Mouse (Mus musculus) E14TG2a.4 (cell line): Measurements from ENCODE around the gene Ttn.

Experiments used
- H3K27me3 ChIP-seq: 2 replicates; pipeline ENCODE4 v1.6.1; 2014; ENCODE audit warnings: low read length, control low read depth; ENCODE audit not compliant: insufficient read depth
- H3K36me3 ChIP-seq: 2 replicates; pipeline ENCODE4 v1.6.1; 2014; ENCODE audit warnings: low read length, control low read depth; ENCODE audit not compliant: insufficient read depth
- H3K4me1 ChIP-seq: replicated peaks from 2 replicates; pipeline ENCODE4 v1.6.1; 2014; ENCODE audit warnings: low read depth, low read length, control low read depth
- H3K4me3 ChIP-seq: replicated peaks from 2 replicates; pipeline ENCODE4 v1.5.1; 2014; ENCODE audit warnings: mild to moderate bottlenecking, low read length
- H3K9me3 ChIP-seq: 2 replicates; pipeline ENCODE4 v1.6.1; 2014; ENCODE audit warnings: low read length, control low read depth
- CTCF ChIP-seq: conservative IDR thresholded peaks from 2 replicates; pipeline ENCODE4 v1.5.1; 2014; ENCODE audit warnings: low read length
- NANOG ChIP-seq: IDR thresholded peaks from 2 replicates; pipeline ENCODE4 v1.6.1; 2014; ENCODE audit warnings: borderline replicate concordance, low read length, mixed read lengths
- POU5F1 ChIP-seq: IDR thresholded peaks from 2 replicates; pipeline ENCODE4 v1.6.1; 2014; ENCODE audit warnings: low read length, borderline replicate concordance

The Ttn gene

GRCm38 (mm10) chr2:76896990-76897389 is 85.4 kb downstream of the Ttn start:
- Histone ChIP-seq H3K4me3 (no peak overlapping the region), H3K36me3 (no peaks in the 10 kb centered on the region)

GRCm38 (mm10) chr2:76895327-76895726 is 87.0 kb downstream of the Ttn start:
- TF ChIP-seq CTCF, result no peak
- no peak for TF ChIP-seq NANOG
- no peak for TF ChIP-seq POU5F1
- H3K27me3 ChIP-seq, result 0 out of 2 replicates have a peak, but pooled peaks cover 6% of the 10 kb centered on the region
- H3K9me3 ChIP-seq, result no peaks in the 10 kb centered on the region
- no peak overlapping the region for H3K4me3 ChIP-seq
- H3K36me3 ChIP-seq, result no peaks in the 10 kb centered on the region
- no peaks in the 10 kb centered on the region for H3K4me1 ChIP-seq

More at GRCm38 (mm10) chr2:76896990-76897389, 85.4 kb downstream of the Ttn start:
- Histone ChIP-seq H3K4me1 (no peaks in the 10 kb centered on the region), H3K9me3 (no peaks in the 10 kb centered on the region), H3K27me3 (0 out of 2 replicates have a peak, but pooled peaks cover 6% of the 10 kb centered on the region)
- TF ChIP-seq POU5F1 (no peak), CTCF (no peak), NANOG (no peak)

GRCm38 (mm10) chr2:76888721-76889120 is 93.6 kb downstream of the Ttn start:
- no peaks in the 10 kb centered on the region for H3K4me1 ChIP-seq
- TF ChIP-seq NANOG (no peak), CTCF (no peak), POU5F1 (no peak)
- no peak overlapping the region for H3K4me3 ChIP-seq
- H3K27me3 ChIP-seq, result peaks cover 8% of the 10 kb centered on the region; the same call in 1 of the 2 replicates
- H3K9me3 ChIP-seq, result no peaks in the 10 kb centered on the region
- no peaks in the 10 kb centered on the region for H3K36me3 ChIP-seq

GRCm38 (mm10) chr2:76885855-76886254 is 96.5 kb downstream of the Ttn start:
- H3K36me3 ChIP-seq, result no peaks in the 10 kb centered on the region
- peaks cover 9% of the 10 kb centered on the region for H3K4me1 ChIP-seq
- peaks cover 8% of the 10 kb centered on the region; the same call in 1 of the 2 replicates for H3K27me3 ChIP-seq
- H3K4me3 ChIP-seq, result no peak overlapping the region
- TF ChIP-seq NANOG (no peak), CTCF (no peak), POU5F1 (no peak)
- H3K9me3 ChIP-seq, result no peaks in the 10 kb centered on the region

- peaks cover 6% of the 10 kb centered on the region; the same call in 1 of the 2 replicates for H3K27me3 ChIP-seq
- no peak overlapping the region for H3K4me3 ChIP-seq
- H3K36me3 ChIP-seq, result no peaks in the 10 kb centered on the region
- H3K4me1 ChIP-seq, result peaks cover 16% of the 10 kb centered on the region
- H3K9me3 ChIP-seq, result peaks cover 9% of the 10 kb centered on the region
- no peak for TF ChIP-seq CTCF
- TF ChIP-seq POU5F1, result no peak
- no peak for TF ChIP-seq NANOG
Measured at GRCm38 (mm10) chr2:76881406-76881805, 100.9 kb downstream of the Ttn start.

- H3K36me3 ChIP-seq, result no peaks in the 10 kb centered on the region
- peaks cover 9% of the 10 kb centered on the region for H3K9me3 ChIP-seq
- no peaks in the 10 kb centered on the region for H3K27me3 ChIP-seq
- no peak for TF ChIP-seq POU5F1
- no peak for TF ChIP-seq NANOG
- TF ChIP-seq CTCF, result no peak
- peaks cover 7% of the 10 kb centered on the region for H3K4me1 ChIP-seq
- no peak overlapping the region for H3K4me3 ChIP-seq
Measured at GRCm38 (mm10) chr2:76875587-76875986, 106.8 kb downstream of the Ttn start.

- no peaks in the 10 kb centered on the region for H3K4me1 ChIP-seq
- H3K9me3 ChIP-seq, result no peaks in the 10 kb centered on the region
- no peaks in the 10 kb centered on the region for H3K36me3 ChIP-seq
- no peaks in the 10 kb centered on the region for H3K27me3 ChIP-seq
- no peak for TF ChIP-seq POU5F1
- peak; percentile 71 for TF ChIP-seq CTCF
- H3K4me3 ChIP-seq, result no peak overlapping the region
Measured at GRCm38 (mm10) chr2:76866928-76867327, 115.4 kb downstream of the Ttn start.

- TF ChIP-seq NANOG (no peak), POU5F1 (no peak), CTCF (no peak)
- no peaks in the 10 kb centered on the region for H3K4me1 ChIP-seq
- H3K36me3 ChIP-seq, result no peaks in the 10 kb centered on the region
- no peak overlapping the region for H3K4me3 ChIP-seq
- H3K27me3 ChIP-seq, result no peaks in the 10 kb centered on the region
- H3K9me3 ChIP-seq, result no peaks in the 10 kb centered on the region
Measured at GRCm38 (mm10) chr2:76865497-76865896, 116.8 kb downstream of the Ttn start.

- TF ChIP-seq POU5F1, result no peak
- TF ChIP-seq CTCF, result no peak
- no peak for TF ChIP-seq NANOG
- H3K4me1 ChIP-seq, result no peaks in the 10 kb centered on the region
- no peaks in the 10 kb centered on the region for H3K9me3 ChIP-seq
- H3K27me3 ChIP-seq, result no peaks in the 10 kb centered on the region
- H3K36me3 ChIP-seq, result no peaks in the 10 kb centered on the region
- H3K4me3 ChIP-seq, result no peak overlapping the region
Measured at GRCm38 (mm10) chr2:76861327-76861726, 121.0 kb downstream of the Ttn start.
